Mouse (Mus musculus) left cerebral cortex, postnatal 36 days (tissue): ENCODE measurements at regions not wholly inside any gene's neighbourhood (a gene's known extent, or its start where the extent isn't known, plus 50 kb on each side); places are given as distances from the start of the nearest gene placed in this dataset.
A peak's percentile ranks its signal among the peaks of the same experiment; 100 is the strongest.

Source experiments
- DNase-seq, 2 experiments: peaks; one replicate each; pipeline ENCODE4 v3.0.0; 2021 to 2022; ENCODE audit warnings: low spot score in 2 of 2, mixed read lengths in 1 of 2
- intact Hi-C: fragments of 180-260 bp; cut with DNase I; formaldehyde crosslinking; loops from one replicate; pipeline ENCODE4 v1.15.1; 2025

- no peak for DNase-seq
Measured at GRCm38 (mm10) chr2:106086121-106086520, 82.8 kb upstream of the Dnajc24 start.

GRCm38 (mm10) chr2:106083801-106084800, 80.8 kb upstream of the Dnajc24 start:
- no peak for DNase-seq
- intact Hi-C loops, result loop anchor here (5.0 to 10.0 kb wide), 5 partner anchors 111 to 749 kb away; no protein-coding TSS in a partner anchor

More at GRCm38 (mm10) chr2:106086121-106086520, 82.8 kb upstream of the Dnajc24 start:
- intact Hi-C loops, result loop anchor here (10.0 kb wide), 2 partner anchors 109 to 751 kb away; no protein-coding TSS in a partner anchor

- intact Hi-C loops, result loop anchor here (5.0 to 10.0 kb wide), 5 partner anchors 112 to 748 kb away; no protein-coding TSS in a partner anchor
Measured at GRCm38 (mm10) chr2:106083001-106083400, 79.7 kb upstream of the Dnajc24 start.

GRCm38 (mm10) chr2:106081951-106082350, 78.6 kb upstream of the Dnajc24 start:
- intact Hi-C loops, result loop anchor here (5.0 to 10.0 kb wide), 5 partner anchors 113 to 747 kb away; no protein-coding TSS in a partner anchor
- DNase-seq, result peak; percentile 26 to 62

More at GRCm38 (mm10) chr2:106083001-106083400, 79.7 kb upstream of the Dnajc24 start:
- no peak for DNase-seq

- intact Hi-C loops, result loop anchor here (5.0 to 10.0 kb wide), 5 partner anchors 114 to 746 kb away; no protein-coding TSS in a partner anchor
- no peak for DNase-seq
Measured at GRCm38 (mm10) chr2:106080626-106081025, 77.3 kb upstream of the Dnajc24 start.

GRCm38 (mm10) chr2:106078591-106078990, 75.2 kb upstream of the Dnajc24 start:
- intact Hi-C loops, result no loop called here
- DNase-seq, result no peak

- intact Hi-C loops, result no loop called here
- DNase-seq, result no peak
Measured at GRCm38 (mm10) chr2:106074441-106074840, 71.1 kb upstream of the Dnajc24 start.

GRCm38 (mm10) chr2:106064316-106064715, 61.0 kb upstream of the Dnajc24 start:
- DNase-seq, result no peak
- intact Hi-C loops, result no loop called here
